Comparison of ENCODE assay signal across 31 mouse cellular contexts in genomic region chr1:182785504-182785903, GRCm38 (mm10). TPM values are rescaled to one million over a fixed set of nuclear protein-coding genes. Genes with fewer than 3 reads are reported as not detected.
DNase-seq lines count a peak whose midpoint lies in the region; ATAC-seq and TF ChIP-seq lines count a peak whose summit lies in the region.
"Had no signal": no experiment of that assay in that cellular context is flagged by ENCODE, and none has a peak within 500 bp of the region (broad histone marks: within the 10 kb centered on the region; RNA-seq: fewer than 3 reads in every experiment).

No protein-coding gene starts in this region.

- no peak for TF ChIP-seq CTCF in kidney, adult 2 months (conservative IDR thresholded peaks at IDR 0.05; ENCODE audit: insufficient read depth, insufficient read length, low read depth, low read length)
- TF ChIP-seq CTCF in lung, postnatal 0 days (IDR thresholded peaks at IDR 0.05) = no peak
- no peak for TF ChIP-seq CTCF in testis, adult 2 months (IDR thresholded peaks at IDR 0.05; ENCODE audit: control insufficient read depth, insufficient read depth, insufficient replicate concordance, low read depth, low read length)
- TF ChIP-seq CTCF in gastrocnemius, adult 2 months (IDR thresholded peaks at IDR 0.05) = no peak

- no peak for TF ChIP-seq EP300 in lung, postnatal 0 days (IDR thresholded peaks at IDR 0.05)

- intact Hi-C loops in gastrocnemius, adult 2 months (cut with DNase I) = no loop called here

- H3K4me2 ChIP-seq in lung, postnatal 0 days (replicated peaks; ENCODE audit: low read depth, low read length) = no peak overlapping the region
- H3K4me2 ChIP-seq: embryonic facial prominence, embryonic 12.5 days; embryonic facial prominence, embryonic 15.5 days; heart, embryonic 12.5 days; heart, embryonic 15.5 days; hindbrain, embryonic 13.5 days had no signal

- DNase-seq in kidney, adult 2 months = peak; percentile 27
- DNase-seq in kidney, postnatal 14 days = no peak
- peak; percentile 69 for DNase-seq in lung, postnatal 0 days (ENCODE audit: low spot score)
- no peak for DNase-seq in lung, postnatal 25 days (ENCODE audit: low spot score)
- DNase-seq in testis, postnatal 10 days (ENCODE audit: low spot score) = no peak
- no peak for DNase-seq in gastrocnemius, adult 2 months
- DNase-seq: B cell, adult 2 months; cerebellum, adult 9-10 months; forebrain, postnatal 0 days; gastrocnemius, postnatal 25 days; heart, adult 18-20 months; heart, postnatal 10 days; heart, postnatal 36 days had no signal

- TF ChIP-seq POLR2A in kidney, adult 2 months (IDR thresholded peaks at IDR 0.05; ENCODE audit: low read depth, low read length) = no peak
- no peak for TF ChIP-seq POLR2A in testis, adult 2 months (IDR thresholded peaks at IDR 0.05; ENCODE audit: control insufficient read depth, low read depth, low read length)

- no peak overlapping the region for H3K27ac ChIP-seq in kidney, adult 2 months (ENCODE audit: insufficient read depth, low read depth, low read length)
- no peak overlapping the region for H3K27ac ChIP-seq in lung, postnatal 0 days (ENCODE audit: low read length)
- H3K27ac ChIP-seq in testis, adult 2 months (ENCODE audit: control insufficient read depth, insufficient read depth, low read depth, low read length) = no peak overlapping the region
- H3K27ac ChIP-seq in gastrocnemius, adult 2 months = no peak overlapping the region
- H3K27ac ChIP-seq: embryonic facial prominence, embryonic 12.5 days; embryonic facial prominence, embryonic 15.5 days; heart, embryonic 15.5 days; hindbrain, embryonic 10.5 days; hindbrain, embryonic 13.5 days had no signal

- H3K27me3 ChIP-seq in kidney, adult 2 months (replicated peaks; ENCODE audit: control insufficient read depth, insufficient read depth, low read length) = no peaks in the 10 kb centered on the region
- H3K27me3 ChIP-seq in lung, postnatal 0 days (replicated peaks; ENCODE audit: insufficient read depth, low read length) = no peaks in the 10 kb centered on the region
- no peaks in the 10 kb centered on the region for H3K27me3 ChIP-seq in testis, adult 2 months (ENCODE audit: control insufficient read depth, insufficient read depth, low read length)
- H3K27me3 ChIP-seq: CH12.LX; embryonic facial prominence, embryonic 12.5 days; embryonic facial prominence, embryonic 15.5 days; heart, embryonic 12.5 days; heart, embryonic 15.5 days; hindbrain, embryonic 13.5 days; Patski had no signal

- no peaks in the 10 kb centered on the region for H3K9me3 ChIP-seq in lung, postnatal 0 days (ENCODE audit: low read length)
- H3K9me3 ChIP-seq: embryonic facial prominence, embryonic 12.5 days; embryonic facial prominence, embryonic 15.5 days; heart, embryonic 12.5 days; heart, embryonic 15.5 days; hindbrain, embryonic 10.5 days; hindbrain, embryonic 13.5 days had no signal

- H3K4me3 ChIP-seq in kidney, adult 2 months (ENCODE audit: insufficient read depth, low read depth, low read length) = no peak overlapping the region
- no peak overlapping the region for H3K4me3 ChIP-seq in lung, postnatal 0 days (ENCODE audit: low read depth, low read length)
- H3K4me3 ChIP-seq in testis, adult 2 months (ENCODE audit: control insufficient read depth, low read depth, low read length) = peak overlapping the region; percentile 46
- H3K4me3 ChIP-seq in gastrocnemius, adult 2 months = no peak overlapping the region
- H3K4me3 ChIP-seq: embryonic facial prominence, embryonic 12.5 days; embryonic facial prominence, embryonic 15.5 days; heart, embryonic 12.5 days; heart, embryonic 15.5 days; hindbrain, embryonic 10.5 days; hindbrain, embryonic 13.5 days had no signal

- WGBS in kidney, adult 2 months = 50% methylated on average over 5 of the region's 5 CpGs
- 63% methylated on average over 5 of the region's 5 CpGs for WGBS in lung, postnatal 0 days

- H3K4me1 ChIP-seq in kidney, adult 2 months (ENCODE audit: control insufficient read depth, insufficient read depth, low read length) = 0 out of 2 replicates have a peak, but pooled peaks cover 4% of the 10 kb centered on the region
- H3K4me1 ChIP-seq in lung, postnatal 0 days (ENCODE audit: insufficient read depth, low read depth, low read length) = 0 out of 2 replicates have a peak, but pooled peaks cover 8% of the 10 kb centered on the region
- H3K4me1 ChIP-seq in testis, adult 2 months (ENCODE audit: control insufficient read depth, insufficient read depth, low read length) = no peaks in the 10 kb centered on the region

- no peak overlapping the region for H3K9ac ChIP-seq in lung, postnatal 0 days (replicated peaks; ENCODE audit: low read depth)
- H3K9ac ChIP-seq: embryonic facial prominence, embryonic 12.5 days; embryonic facial prominence, embryonic 15.5 days; forebrain, postnatal 0 days; heart, embryonic 12.5 days; heart, embryonic 15.5 days; hindbrain, embryonic 13.5 days had no signal

- peak; percentile 74 for ATAC-seq in lung, postnatal 0 days
- ATAC-seq: forebrain, embryonic 14.5 days; forebrain, postnatal 0 days had no signal

- no peaks in the 10 kb centered on the region for H3K36me3 ChIP-seq in kidney, adult 2 months (ENCODE audit: control insufficient read depth, insufficient read depth, low read length)
- H3K36me3 ChIP-seq in lung, postnatal 0 days (ENCODE audit: insufficient read depth, low read length) = no peaks in the 10 kb centered on the region
- H3K36me3 ChIP-seq in testis, adult 2 months (ENCODE audit: control insufficient read depth, insufficient read depth, low read length) = no peaks in the 10 kb centered on the region
- H3K36me3 ChIP-seq: embryonic facial prominence, embryonic 12.5 days; embryonic facial prominence, embryonic 15.5 days; G1E; heart, embryonic 12.5 days; heart, embryonic 15.5 days; hindbrain, embryonic 10.5 days; hindbrain, embryonic 13.5 days had no signal

RNA-seq across cellular contexts. Expression of gene Susd4, which starts 21.8 kb away (rescaled TPM):
- 6.7 and 7.5 TPM in 2 replicates for polyA plus RNA-seq in kidney, adult 2 months (2012; rRNA removed)
- 13.3 and 14.7 TPM in 2 replicates for polyA plus RNA-seq in lung, postnatal 0 days (2015; fragmentation: Nextera tagmentation; extraction: Ambion mirVana)
- polyA plus RNA-seq in testis, adult 2 months (2012; rRNA removed) = 1.1 and 1.2 TPM in 2 replicates
- total RNA-seq in gastrocnemius, adult 2 months (2021) = under 1 TPM; 0.22 to 0.43 TPM
- total RNA-seq: CH12.LX; common myeloid progenitor, adult 5-6 weeks; G1E had no signal
- polyA plus RNA-seq: G1E had no signal

RNA-seq across cellular contexts. Expression of gene Ccdc185, which starts 36.5 kb away (rescaled TPM):
- 0.09 and 0.15 TPM in 2 replicates for polyA plus RNA-seq in kidney, adult 2 months (2012; rRNA removed)
- polyA plus RNA-seq in lung, postnatal 0 days (2015; fragmentation: Nextera tagmentation; extraction: Ambion mirVana) = not detected in 2 replicates
- polyA plus RNA-seq in testis, adult 2 months (2012; rRNA removed) = 206 and 220 TPM in 2 replicates
- total RNA-seq in gastrocnemius, adult 2 months (2021) = not detected
- total RNA-seq: adrenal gland, adult 18-20 months; adrenal gland, postnatal 10 days; adrenal gland, postnatal 36 days; CH12.LX; common myeloid progenitor, adult 5-6 weeks; forebrain, postnatal 0 days; gastrocnemius, adult 8-10 months; gastrocnemius, postnatal 25 days; heart, adult 18-20 months; heart, postnatal 10 days; heart, postnatal 36 days had no signal
- polyA plus RNA-seq: embryonic facial prominence, embryonic 12.5 days; embryonic facial prominence, embryonic 15.5 days; forebrain, embryonic 11.5 days; forebrain, embryonic 14.5 days; forebrain, postnatal 0 days; frontal cortex, adult 2 months; G1E; heart, embryonic 12.5 days; heart, embryonic 15.5 days; hindbrain, embryonic 10.5 days; hindbrain, embryonic 13.5 days; Patski had no signal

Comparison
In these comparisons a context has a peak if more than half of its experiments do, and no peak if none do; other contexts are left out.
1. DNase-seq: peak in kidney, adult 2 months (single experiment) and lung, postnatal 0 days (single experiment); none in kidney, postnatal 14 days (single experiment), lung, postnatal 25 days (single experiment), testis, postnatal 10 days (single experiment) and gastrocnemius, adult 2 months (single experiment).
2. RNA of gene Ccdc185, which starts 36.5 kb away (polyA plus RNA-seq): 206 to 220 TPM in testis, adult 2 months; 0.09 to 0.15 TPM in kidney, adult 2 months and not detected in lung, postnatal 0 days; every median in the first group is over 100 times any median in the second.